Mouse (Mus musculus) frontal cortex, postnatal 14 days (tissue): ENCODE measurements around the gene Prpf8.

ENCODE experiments used
- DNase-seq, 2 experiments: peaks; one replicate each; pipeline ENCODE4 v3.0.0; 2022; ENCODE audit warnings: low spot score in 2 of 2

Gene Prpf8

DNA sequence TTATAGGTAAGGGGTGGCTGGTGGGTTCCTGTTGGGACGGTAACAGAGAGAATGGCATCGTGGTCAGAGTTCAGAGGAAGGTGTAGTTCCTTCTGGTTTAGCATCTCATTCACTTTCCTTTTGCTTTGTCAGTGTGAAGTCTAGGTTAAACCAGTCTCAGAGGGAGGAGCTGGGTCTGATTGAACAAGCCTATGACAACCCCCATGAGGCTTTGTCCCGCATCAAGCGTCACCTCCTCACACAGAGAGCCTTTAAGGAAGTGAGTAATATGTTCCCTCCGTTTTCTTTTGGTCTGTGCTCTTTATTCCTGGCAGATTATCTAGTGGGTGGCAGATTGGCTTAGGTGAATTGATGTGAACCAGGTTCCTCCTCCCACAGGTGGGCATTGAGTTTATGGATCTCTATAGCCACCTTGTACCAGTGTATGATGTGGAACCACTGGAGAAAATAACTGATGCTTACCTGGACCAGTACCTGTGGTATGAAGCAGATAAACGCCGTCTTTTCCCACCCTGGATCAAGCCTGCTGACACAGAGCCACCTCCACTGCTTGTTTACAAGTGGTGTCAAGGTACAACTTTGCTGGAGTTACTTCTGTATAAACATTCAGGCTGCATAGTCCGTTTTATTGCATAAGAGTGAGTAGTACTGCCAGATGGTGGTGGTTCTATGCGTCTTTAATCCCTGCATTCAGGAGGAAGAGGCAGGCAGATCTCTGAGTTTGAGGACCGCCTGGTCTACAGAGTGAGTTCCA is 7.9 kb downstream of the Prpf8 start:
- DNase-seq, result no peak

- no peak for DNase-seq
Observed at GRCm38 (mm10) chr11:75498126-75498525, 11.5 kb downstream of the Prpf8 start.

DNA sequence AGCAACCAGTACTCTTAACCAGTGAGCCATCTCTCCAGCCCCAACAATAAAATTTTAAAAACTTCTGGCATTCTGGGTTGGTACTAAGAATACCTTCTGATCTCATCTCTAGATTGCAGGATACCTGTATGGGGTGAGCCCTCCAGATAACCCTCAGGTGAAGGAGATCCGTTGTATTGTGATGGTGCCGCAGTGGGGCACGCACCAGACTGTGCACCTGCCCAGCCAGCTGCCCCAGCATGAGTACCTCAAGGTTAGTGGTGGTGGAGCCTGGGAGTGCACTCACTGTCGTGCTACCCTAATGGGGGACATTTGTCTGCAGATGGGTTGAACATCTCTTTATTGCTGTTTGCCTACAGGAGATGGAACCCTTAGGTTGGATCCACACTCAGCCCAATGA is 21.5 kb downstream of the Prpf8 start:
- no peak for DNase-seq

GRCm38 (mm10) chr11:75508904-75509303 is 22.3 kb downstream of the Prpf8 start:
- DNase-seq, result no peak

- DNase-seq, result peak in 1 of 2 experiments; percentile 43
Observed at GRCm38 (mm10) chr11:75509741-75510626, 23.4 kb downstream of the Prpf8 start, which contains the start of gene Rilp. Gene Rilp (plus strand): TSS chr11:75510094.

GRCm38 (mm10) chr11:75510627-75510993 is 24.0 kb downstream of the Prpf8 start:
- DNase-seq, result peak; percentile 79 to 81

- DNase-seq, result no peak
Observed at GRCm38 (mm10) chr11:75511213-75511612, 24.6 kb downstream of the Prpf8 start.

DNA sequence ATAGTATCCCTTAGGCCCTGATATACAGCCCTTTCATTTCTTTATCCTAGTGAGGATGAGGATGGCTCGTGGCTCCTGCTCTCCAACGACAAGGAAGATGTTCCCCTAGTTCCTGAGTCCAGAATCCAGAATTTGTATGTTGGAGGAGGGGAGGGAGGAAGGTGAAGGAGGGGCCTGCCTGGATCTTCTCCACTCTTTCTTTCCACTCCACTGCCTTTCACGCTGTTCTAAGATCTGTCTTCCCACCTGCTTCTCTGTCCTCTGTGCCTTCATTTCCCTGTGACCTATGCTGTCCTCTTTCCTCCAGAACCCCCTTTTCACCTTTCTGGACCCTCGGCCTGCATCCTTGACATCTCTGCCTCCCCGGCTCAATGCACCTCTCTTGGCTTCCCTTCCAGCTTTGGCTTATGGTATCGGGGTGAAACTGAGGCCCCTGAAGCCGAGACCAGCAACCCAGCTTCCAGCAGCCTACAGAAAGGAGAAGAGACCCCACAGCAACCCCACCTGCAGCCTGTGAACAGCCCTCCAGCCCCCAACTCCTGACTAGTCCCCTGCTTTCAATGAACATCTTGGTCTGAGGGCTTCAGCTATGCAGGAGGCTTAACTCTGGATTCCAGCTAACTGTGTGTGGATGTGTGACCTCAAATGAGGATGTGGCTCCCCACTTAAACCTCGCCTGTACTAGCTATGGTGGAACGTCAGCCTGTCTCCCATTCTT is 25.8 kb downstream of the Prpf8 start:
- no peak for DNase-seq

GRCm38 (mm10) chr11:75513336-75513735 is 26.7 kb downstream of the Prpf8 start, which contains the start of gene Scarf1:
Gene Scarf1 (plus strand): TSS chr11:75513540.
- DNase-seq, result no peak

GRCm38 (mm10) chr11:75515186-75515585 is 28.6 kb downstream of the Prpf8 start:
- no peak for DNase-seq

GRCm38 (mm10) chr11:75519834-75520633 is 33.4 kb downstream of the Prpf8 start:
- DNase-seq, result no peak

GRCm38 (mm10) chr11:75521609-75522008 is 35.0 kb downstream of the Prpf8 start:
- no peak for DNase-seq

DNA sequence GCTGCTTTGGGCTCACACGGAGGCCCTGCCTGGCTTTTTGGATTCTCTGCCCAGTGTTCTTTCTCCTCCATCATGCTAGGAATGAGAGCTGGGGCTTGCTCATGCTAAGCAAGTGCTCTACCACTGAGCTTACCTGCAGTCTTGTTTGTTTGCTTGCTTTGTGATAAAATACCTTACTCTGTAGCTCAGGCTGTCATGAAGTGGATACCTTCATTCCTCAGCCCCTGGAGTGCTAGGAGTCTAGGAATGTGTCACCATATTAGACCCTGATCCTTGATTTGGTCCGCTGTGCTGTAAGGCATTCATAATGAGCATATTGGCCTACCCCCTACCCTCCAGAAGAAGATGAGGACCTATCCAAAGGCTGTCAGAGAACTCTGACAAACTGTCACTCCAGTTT is 36.2 kb downstream of the Prpf8 start:
- no peak for DNase-seq

DNA sequence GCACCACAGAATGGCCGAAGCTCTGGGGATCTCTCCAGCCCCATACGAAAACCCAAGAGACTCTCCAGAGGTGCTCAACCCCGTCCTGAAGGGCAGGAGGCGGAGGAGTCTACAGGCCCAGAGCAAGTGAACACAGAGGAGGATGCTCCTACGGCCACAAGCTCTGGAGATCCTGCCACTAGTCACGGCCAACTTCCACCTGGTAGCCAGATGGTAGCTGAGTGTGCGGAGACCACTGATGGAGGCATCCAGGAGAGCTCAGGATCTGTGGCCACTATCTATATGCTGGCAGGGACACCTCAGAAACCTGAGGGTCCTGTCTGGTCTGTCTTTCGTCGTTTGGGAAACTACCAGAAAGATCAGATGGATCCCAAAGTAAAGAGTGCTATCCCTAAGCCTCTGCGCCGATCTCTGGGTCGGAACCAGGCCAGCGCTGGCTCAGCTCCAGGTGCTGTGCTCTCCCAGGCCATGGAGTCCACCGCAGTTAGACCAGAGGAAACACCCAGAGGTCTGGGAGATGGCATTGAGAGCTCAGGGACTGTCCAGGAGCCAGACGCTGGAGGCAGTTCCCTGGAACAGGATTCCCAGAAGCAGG is 39.0 kb downstream of the Prpf8 start:
- DNase-seq, result no peak

GRCm38 (mm10) chr11:75526943-75527342 is 40.3 kb downstream of the Prpf8 start:
- DNase-seq, result no peak

DNA sequence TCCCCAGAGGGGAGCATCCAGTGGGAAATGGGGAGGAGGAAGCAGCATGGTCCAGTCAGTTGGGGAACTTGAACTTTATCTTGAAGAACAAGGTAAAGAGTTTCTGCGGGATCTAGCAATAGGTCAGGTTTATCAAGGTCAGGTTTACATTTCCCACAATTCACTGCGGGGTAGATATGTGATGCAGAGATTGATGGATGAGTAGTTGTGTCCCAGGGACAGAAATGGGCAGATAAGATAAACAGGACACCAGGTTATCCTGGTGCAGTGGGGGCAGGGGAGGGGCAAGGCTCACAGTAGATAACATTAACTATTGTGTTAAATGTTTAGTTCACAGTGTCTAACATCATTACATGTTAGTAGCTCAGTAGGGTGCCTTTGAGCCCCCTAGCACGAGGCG is 43.2 kb downstream of the Prpf8 start:
- DNase-seq, result no peak

DNA sequence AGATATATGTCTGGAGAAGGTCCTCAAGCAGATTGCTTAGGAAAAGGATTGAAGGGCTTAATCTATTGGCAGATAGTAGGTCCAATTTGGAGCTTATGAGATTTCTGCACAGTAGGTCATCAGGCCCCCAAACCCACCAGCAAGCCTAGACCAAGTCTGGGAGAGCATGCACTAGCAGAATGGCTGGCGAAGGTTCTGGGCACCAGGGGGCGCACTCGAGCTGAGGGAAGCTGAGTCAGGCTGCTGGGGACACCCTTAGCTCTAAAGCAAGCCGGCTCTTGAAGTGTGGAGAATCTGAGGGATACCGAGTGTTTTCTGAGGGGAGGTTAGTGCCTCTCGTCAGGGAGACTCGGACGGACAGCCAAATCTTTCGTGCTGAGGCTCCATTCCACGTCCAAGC is 43.7 kb downstream of the Prpf8 start:
- peak; percentile 88 to 99 for DNase-seq

DNA sequence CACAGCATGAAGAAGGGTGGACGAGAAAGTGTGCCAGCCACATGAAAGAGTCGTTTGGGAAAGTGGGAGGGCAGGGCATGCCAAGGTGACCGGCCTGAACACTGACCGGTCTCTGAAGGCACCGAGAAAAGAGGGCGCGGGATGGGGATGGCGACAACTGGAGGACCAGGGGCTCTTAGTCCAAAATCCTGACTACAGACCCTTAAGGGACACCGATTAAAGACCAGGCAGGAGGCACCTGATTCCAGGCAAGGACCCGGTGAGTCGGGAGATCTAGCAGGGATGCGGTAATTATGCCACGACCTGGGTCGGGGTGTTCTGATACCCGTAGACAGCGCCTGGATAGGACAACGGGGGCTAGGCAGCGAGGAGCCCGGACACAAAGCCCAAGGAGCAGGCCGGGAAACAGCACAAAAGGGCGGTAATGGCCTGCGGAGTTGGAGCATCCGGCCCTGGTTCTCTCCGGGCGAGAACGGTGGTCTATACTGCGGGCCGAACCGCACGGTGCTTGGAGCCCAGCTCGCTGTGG is 44.3 kb downstream of the Prpf8 start:
- peak in 1 of 2 experiments; percentile 37 for DNase-seq

DNA sequence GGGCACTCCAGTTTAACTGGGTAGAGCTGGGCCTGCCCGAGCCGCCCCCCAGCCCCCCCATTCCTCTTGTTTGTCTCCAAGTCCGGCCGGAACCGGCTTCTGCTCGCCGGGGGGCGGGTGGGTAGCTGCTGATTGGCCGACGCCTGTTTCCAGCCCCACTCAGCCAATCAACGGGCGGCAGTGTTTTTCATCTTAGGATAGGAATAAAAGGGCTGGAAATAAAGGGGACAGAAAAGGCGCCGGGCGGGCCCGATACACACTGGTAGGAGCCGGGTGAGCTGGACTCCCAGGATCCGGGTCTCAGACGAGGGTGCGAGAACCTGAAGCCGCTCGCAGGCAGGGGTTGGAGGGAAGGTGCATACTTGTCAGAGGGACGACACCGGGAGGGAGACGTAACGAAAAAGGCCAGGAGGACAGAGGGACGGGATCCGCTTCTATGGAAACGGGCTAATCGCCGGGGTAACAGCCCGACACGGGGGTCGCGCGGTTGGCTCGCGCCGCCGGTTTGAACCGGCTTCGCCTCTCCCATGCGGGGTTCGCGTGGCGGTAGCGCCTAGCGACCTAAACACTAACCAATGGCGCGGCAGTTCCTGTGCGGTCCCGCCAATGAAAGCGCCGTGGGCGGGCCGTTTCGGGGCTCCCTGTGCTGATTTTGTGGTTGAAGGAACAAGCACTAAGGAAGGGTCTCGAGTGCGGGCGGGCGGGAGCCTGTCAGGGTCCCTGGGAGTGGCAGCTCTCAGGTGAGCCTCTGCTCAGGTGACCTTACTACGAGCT is 45.0 kb downstream of the Prpf8 start, which contains the start of gene Slc43a2:
Slc43a2 (plus strand) TSS at position 226 of the 774 bp plus-strand sequence.
- peak; percentile 96 to 97 for DNase-seq
